Mouse (Mus musculus): ENCODE results near the gene Efna3.
A peak's percentile ranks its signal among the peaks of the same experiment; 100 is the strongest.

The Efna3 gene

DNA sequence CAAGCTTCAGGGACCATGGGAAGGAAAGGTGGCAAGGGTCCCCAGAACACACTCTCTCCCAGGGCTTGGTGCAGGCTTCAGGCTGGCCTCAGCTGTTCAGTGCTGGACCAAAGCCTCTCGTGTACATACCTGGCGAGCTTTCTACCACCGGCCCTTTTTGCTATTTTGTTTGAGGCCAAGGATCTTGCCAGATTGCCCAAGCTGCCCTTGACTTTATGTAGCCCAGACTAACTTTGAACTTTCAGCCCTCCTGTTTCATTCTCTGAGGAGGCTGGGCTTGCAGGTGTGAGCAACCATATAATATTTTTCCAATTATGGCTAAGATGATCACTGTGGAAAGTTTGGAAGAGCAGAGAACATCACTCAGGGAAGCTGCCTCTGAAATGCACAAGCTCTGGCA is 38.5 kb downstream of the Efna3 start:
- DNase-seq (ENCODE audit: low spot score) = no peak

DNA sequence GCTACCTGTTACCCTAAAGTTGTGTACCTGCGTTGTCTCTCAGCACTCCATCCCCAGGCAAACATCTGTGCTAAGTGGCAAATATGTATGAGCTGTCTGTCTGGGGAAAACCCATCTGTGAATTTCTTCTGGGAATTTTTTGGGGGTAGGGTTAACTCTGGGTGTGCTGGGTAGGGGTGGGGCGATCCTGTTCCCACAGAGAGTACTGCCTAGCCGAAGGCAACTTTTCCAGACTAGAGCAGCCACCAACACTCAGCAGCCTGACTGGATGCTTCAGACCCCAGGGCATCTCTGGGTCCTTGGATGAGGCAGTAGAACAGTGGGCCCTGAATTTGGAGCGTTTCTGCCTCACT is 40.5 kb downstream of the Efna3 start:
- no peak for DNase-seq (ENCODE audit: low spot score)

DNA sequence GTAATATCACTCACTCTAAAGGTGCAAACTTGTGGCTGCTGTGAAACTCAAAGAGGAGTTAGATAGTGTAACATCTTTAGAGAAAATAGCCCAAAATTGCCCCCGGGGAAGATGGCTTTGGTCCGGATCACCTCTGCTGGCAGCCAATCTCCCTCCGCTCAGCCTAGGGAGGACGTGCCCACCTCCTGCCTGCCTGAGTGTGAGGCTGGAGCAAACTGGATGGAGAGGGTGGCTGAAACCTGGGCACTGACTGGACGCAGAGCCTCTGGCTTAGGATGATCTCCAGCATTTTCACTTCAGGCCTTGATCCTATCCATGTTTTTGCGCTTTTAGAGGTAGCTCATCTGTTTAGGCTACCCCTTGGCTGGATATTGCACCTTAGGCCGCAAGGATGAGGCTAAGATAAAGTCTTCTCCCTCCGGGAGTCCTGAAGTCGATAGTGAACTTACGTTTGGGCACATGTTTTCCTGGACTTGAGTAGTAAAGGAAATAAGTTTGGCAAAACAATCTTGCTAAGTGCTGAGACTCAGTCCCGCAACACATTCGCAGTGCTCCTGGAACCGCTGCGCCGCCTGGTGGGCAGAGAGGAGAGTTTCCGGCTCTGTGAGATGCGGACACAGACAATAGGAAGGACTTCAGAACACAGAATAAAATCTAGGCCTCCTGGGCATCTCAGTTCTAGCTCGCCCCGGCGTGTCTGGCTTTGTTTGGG is 41.0 kb downstream of the Efna3 start:
- DNase-seq (ENCODE audit: low spot score) = peak; percentile 92

DNA sequence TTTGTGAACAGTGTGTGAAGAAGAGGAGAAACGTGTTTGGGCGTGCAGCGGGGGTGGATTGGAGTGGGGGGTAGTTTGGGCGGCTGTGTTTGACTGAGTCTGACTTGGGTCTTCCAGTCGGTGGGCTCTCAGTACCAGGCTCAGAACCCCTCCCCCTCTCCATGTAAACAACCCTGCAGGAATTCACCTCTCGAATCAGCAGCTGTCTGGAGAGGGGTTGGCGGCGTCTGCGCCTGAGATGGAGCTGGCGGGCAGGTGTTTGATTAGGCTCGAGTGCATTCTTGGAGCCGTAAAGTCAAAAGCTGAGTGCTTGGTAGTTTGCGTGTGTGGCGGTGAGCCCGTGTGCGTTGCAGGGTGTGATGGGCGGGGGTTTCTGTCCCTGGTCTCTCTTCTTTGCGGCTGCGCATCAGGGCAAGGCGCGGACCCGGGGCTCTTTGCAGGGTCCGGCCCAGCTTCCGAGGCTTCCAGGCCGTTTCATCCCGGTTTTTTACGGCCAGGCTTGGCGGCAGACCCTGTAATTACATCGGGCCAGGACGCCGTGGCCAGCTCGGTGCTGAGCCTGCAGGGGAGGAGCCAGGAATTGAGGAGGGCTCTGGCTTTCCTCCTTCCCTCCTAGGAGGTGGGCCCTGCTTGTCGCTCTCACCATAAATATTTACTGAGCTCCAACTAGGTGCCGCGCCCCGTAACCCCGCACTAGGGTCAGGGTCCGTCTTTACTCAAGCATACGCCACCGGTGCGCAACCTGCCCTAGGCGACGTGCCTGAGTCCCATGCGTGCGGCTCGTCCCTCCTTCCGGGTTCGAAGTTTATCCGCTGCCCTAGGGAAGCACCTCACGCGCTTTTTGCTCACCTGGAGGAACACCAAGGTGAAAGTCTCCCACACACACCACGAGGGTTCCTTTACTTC is 41.9 kb downstream of the Efna3 start, which contains the start of gene Efna1:
Efna1 (minus strand) TSS at position 537 of the 906 bp plus-strand sequence.
- peak; percentile 71 for DNase-seq (ENCODE audit: low spot score)

DNA sequence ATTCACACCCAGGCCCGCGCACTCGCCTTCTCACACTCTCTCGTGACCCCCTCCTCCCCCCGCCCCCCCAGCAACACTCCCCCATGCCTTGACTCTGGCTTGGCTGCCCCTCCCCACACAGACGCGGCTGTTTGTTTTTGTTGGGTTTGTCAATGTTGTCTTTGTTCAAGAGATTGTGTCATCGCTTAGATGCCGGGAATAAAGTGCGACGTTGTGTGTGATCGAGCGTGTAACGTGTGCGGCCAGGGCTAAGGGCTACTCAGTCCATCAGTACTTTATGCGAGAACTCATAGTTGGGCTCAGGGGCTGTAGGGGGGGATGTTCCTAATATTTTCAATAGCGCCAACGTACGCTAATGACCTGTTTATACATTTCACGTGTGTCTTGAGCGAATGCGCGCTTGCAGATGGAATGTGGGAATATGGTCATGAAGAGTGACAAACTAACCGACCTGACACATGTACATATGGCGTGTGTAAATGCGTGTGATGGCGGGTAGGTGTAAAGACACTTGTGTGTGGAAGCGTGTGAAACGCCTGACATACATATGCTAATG is 42.6 kb downstream of the Efna3 start:
- no peak for DNase-seq (ENCODE audit: low spot score)

DNA sequence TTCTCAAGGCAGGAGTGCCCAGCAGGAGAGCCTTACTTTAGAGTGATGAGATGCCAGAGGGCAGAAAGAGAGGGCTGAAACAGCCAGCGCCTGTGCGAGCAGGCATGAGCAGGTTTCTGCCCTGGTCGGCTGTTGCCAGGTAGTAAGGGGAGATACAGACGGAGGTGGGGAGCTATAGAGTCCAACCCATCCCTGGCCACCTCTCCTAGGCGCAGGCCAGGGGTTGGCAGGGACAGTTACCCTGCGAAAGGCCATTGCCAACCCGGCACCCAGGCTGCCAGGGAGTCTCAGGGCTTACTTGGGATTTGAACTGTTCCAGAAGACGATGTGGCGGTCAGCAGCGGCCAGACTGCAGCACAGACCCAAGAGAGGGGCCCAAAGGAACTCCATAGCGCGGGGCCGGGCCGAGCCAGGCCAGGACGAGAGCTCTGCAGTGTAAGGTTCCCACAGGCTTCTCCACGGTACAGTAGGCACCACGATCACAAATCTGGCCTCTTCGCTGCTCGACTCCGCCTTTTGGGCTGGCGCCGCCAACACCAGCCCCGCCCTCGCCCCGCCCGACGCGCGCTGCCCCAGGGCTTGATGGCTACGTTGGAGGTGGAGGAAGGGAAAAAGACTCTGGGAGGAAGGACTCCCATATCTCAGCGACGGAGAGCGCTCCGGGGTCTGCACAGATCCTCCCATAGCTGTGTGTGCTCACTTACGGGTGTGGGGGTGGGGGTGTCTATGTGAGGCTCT is 43.4 kb downstream of the Efna3 start:
- peak; percentile 85 for DNase-seq (ENCODE audit: low spot score)

DNA sequence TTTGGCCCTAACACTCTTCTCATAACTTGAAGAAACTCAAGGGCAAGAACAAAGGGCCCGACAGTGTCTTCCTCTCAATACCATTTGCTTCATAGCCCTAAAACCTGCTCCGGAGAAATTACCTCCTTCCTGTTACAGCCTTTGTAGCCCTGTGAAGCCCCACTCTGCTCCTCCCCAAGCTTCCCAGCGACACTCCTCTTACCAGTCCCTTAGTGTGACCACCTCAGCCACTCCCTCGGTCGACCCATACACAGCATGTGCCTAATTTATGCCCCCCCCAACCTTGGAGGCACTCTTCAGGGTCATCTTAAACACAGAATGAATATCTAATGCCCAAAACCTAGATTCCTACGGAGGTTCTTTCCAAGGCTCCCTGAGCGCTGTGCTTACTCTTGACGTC is 44.1 kb downstream of the Efna3 start:
- DNase-seq (ENCODE audit: low spot score) = no peak

DNA sequence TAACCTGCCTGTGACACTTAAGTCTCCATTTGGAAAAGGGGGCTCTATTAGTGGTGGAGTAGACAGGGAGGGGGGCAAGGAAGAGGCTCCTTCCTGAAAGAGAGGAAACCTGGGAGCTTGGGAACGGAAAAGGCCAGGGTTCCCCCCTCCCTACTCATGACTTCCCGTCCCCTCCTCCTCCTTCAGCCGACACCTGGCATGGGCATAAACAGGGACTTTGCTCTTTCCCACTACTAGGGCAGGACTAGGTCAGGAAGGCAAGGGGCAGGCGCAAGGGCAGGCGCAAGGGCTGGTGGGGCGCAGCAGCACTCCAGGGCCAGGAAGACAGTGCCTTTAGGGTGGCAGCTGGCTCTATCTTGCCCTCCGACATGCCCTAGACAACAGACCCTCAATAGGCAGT is 44.7 kb downstream of the Efna3 start:
- DNase-seq (ENCODE audit: low spot score) = no peak

DNA sequence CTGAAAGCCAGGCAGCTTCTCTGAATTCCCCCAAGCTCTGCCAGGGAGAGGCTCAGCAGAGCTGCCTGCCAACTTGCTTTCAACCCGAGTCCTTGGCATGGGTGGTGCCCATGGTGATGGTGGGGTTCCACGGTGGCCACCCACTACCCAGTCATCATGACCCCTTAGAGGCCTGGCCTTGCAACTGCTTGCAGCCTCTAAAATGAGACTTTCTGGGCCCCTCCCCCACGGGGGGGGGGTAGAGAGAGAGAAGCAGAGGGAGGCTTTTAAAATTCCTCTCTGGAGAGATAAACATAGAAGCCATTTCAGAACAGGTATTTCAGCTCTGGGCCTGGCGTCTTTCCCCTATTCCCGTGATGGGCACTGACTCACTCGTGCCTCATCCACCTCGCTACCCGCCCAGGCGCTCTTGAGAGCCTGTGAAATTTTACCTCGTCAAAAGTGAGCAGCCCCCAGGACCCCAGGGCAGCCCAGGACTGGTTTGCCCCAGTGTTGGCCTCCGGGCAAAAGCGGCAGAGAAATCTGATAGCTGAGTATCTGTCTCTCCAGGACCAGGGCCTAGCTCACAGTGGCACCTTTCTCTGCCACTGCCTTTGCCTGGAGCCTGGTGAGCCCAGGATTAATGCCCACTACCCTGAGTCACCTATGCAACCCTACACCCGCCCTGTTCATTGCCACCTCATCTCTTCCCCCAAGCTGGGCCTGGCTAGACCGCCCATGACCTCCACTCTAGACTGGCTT is 45.3 kb downstream of the Efna3 start:
- no peak for DNase-seq (ENCODE audit: low spot score)

DNA sequence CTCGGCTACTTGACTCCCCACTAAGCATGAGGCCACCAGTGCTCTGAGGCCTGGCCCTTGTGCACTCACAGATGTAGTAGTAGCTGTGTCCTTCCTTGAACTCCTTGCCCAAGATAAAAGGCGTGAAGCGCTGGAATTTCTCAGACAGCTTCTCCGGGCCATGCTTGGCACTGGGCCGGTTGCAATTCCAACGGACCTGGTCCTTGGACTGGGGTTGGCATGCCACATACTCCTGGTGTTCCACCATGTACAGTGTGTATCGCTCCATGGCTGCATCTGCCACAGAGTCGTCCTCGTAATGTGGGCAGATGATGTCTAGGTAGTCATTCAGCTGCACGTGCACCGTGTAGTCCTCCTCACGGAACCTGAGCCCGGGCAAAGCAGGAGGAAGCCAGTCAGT is 46.7 kb downstream of the Efna3 start:
- DNase-seq (ENCODE audit: low spot score) = no peak

DNA sequence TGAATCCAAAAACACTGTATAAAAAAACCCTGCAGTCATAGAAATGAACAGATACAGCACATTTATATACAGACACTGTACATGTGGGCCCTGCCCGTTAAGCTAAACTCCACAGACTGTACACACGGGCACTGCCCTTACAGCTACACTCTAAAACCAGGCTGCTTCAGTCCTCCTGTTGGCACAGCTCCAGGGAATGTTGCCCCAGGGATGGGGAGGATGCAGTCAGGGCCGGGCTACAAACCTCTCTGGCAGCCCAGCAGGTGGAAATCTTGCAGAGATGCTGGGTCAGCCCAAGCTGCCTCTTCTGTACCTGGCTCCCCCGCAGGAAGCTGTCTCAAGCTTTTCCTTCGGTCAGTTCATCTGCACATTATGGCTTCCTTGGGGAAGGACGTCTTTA is 51.0 kb downstream of the Efna3 start:
- peak; percentile 55 for DNase-seq (ENCODE audit: low spot score)

DNA sequence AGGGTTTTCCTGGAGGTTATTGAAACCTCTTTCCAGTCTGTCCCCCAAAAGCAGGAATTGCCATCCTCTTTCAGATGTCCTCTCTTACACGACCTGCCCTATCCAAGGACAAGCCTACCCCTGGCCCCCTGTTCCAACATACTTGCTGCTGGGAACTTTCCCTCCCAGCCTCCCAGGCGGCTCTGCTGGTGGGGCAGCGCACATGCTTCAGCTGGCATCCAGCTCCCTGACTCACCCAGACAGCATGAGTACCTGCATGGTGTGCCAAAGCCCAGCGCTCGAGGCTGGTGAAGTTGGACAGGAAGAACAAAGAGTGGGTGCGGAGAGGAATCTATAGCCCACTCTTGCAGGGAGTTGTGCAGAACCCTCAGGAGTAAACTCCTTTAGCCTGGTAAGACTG is 51.9 kb downstream of the Efna3 start:
- DNase-seq (ENCODE audit: low spot score) = peak; percentile 65

DNA sequence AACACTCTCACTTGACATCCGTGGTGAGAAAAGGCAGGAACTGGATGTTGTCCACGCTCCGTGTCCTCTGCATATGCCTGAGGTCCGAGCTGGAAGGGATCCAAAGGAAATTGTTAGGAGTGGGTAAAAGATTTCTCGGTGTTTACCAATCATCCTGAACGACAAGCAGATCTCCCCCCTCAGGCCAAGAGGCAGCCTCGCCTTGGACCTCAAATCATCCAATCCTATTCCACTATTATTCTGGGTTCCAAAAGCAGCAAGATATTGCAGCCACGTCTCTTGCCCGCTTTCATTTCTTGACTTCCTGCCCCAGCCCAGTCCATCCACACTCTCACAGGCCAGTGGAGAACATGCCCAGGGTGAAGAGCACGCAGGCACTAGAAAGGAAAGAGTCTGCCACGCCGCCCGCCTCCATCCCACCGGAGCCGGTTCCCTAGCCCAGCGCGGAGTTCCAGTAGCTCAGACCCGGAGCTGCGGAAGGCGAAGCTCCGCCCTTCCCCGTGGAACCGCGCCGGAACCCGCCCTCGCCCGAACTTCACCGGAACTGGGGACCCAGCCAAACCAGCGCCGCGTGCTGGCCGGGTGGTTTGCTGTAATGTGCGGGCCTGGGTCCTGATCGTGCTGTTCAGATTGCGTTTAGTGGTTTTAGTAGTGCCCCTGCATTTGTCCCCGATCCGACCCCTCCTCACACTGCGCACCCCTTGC is 52.6 kb downstream of the Efna3 start, which contains the start of gene Slc50a1:
Slc50a1 (minus strand) TSS at position 520 of the 705 bp plus-strand sequence.
- peak; percentile 90 for DNase-seq (ENCODE audit: low spot score)

DNA sequence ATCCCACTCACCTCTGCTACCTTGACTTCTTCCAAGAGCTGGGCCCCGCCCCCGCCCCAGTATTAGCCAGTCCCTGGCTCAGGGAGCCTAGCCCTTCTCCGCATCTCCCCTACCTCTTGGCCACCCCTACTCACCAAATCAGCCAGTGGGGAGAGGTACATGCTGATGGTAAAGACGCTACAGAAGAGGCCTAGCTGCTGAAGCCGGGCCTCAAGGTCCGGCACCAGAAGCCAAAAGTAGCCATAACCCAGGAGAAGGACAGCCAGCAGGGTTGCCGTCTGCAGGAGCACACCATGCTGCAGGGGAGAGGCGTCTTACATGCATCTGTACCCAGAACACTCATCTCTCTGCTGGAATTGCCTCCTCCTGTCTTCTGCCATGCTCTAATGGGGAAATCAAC is 53.8 kb downstream of the Efna3 start:
- no peak for DNase-seq (ENCODE audit: low spot score)

DNA sequence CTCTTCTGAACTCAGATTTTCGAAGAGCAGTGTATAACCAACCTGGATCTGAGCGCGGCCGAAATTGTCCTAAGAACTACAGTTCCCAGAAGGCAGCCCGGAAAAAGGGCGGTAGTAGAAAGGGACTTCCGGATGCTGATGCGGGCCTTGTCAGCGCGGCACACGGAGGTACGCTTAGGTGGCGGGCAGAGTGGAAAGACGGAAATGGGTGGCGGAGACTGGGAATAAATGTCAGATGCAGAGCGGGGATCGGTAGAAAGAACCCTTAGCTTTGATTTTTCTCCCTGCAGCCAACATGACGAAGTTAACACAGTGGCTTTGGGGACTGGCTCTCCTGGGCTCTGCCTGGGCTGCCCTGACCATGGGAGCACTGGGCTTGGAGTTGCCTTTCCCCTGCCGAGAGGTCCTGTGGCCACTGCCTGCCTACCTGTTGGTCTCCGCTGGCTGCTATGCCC is 56.3 kb downstream of the Efna3 start:
- DNase-seq (ENCODE audit: low spot score) = peak; percentile 78
